Mouse (Mus musculus): ENCODE measurements around the gene Gna11. TPM values are rescaled to one million over a fixed set of nuclear protein-coding genes. Genes with fewer than 3 reads are reported as not detected.

Gene Gna11
- polyA plus RNA-seq, 1 experiment: 32.0 TPM

DNA sequence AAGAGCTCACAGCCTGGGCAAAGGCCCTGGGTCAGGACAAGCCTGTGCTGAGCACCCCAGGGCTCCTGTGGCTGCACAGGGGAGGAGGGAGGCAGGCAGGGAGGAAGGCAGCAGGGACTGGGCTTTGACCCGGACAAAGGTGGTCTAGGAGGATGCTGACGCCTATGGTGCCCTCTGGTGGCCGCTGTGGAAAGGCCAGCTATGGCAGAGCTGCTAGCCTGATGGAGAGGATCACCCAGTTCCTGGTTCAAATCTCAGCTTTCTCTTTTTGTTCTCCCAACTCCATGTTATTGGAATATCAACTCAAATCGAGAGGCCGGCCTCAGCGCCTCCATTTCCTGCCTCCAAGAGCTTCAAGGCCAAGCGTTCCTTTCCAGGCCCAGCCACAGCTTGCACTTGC is 5.3 kb upstream of the Gna11 start:
- Histone ChIP-seq H3K9me3 (replicated peaks; ENCODE audit: control insufficient read depth, insufficient read depth, low read length, poor library complexity, severe bottlenecking) (no peaks in the 10 kb centered on the region), H3K4me1 (ENCODE audit: control insufficient read depth, insufficient read depth, low read length) (no peaks in the 10 kb centered on the region), H3K4me3 (ENCODE audit: low read depth, low read length) (no peak overlapping the region), H3K9ac (ENCODE audit: low read depth, poor library complexity, severe bottlenecking) (no peak overlapping the region), H3K27me3 (ENCODE audit: control insufficient read depth, insufficient read depth, low read length, poor library complexity, severe bottlenecking) (no peaks in the 10 kb centered on the region), H3K36me3 (ENCODE audit: control insufficient read depth, insufficient read depth, low read length, poor library complexity, severe bottlenecking) (no peaks in the 10 kb centered on the region), H3K27ac (ENCODE audit: insufficient read depth, low read length) (no peak overlapping the region)
- TF ChIP-seq POLR2A (IDR thresholded peaks at IDR 0.05; ENCODE audit: insufficient read depth, low read length) (no peak), EP300 (IDR thresholded peaks at IDR 0.05; ENCODE audit: insufficient read depth, low read depth, low read length) (no peak), CTCF (IDR thresholded peaks at IDR 0.05; ENCODE audit: low read depth, low read length) (peak; percentile 99)

DNA sequence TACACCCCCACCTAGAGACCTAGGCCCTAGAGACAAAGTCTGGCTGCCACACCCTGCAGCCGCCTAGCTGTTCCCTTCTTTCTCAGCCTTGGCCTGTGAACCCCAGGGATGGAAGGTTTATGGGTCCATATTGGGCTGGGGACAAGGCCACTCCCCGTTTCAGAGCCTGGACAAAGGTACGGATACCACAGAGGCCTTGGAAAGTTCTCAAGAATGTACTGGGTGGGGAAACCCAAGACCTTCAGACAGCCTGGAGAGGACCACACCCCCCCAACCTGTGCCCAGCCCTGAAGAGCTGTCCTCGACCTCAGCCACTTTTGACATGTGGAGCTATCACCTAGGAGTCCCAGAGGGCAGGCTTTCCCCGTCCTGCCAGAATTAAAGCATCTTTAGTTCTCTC is 4.0 kb upstream of the Gna11 start:
- no peak for TF ChIP-seq CTCF (IDR thresholded peaks at IDR 0.05; ENCODE audit: low read depth, low read length)
- TF ChIP-seq EP300 (IDR thresholded peaks at IDR 0.05; ENCODE audit: insufficient read depth, low read depth, low read length): no peak
- no peak for TF ChIP-seq POLR2A (IDR thresholded peaks at IDR 0.05; ENCODE audit: insufficient read depth, low read length)
- no peak overlapping the region for H3K27ac ChIP-seq (ENCODE audit: insufficient read depth, low read length)
- H3K36me3 ChIP-seq (ENCODE audit: control insufficient read depth, insufficient read depth, low read length, poor library complexity, severe bottlenecking): no peaks in the 10 kb centered on the region
- no peaks in the 10 kb centered on the region for H3K9me3 ChIP-seq (replicated peaks; ENCODE audit: control insufficient read depth, insufficient read depth, low read length, poor library complexity, severe bottlenecking)
- H3K27me3 ChIP-seq (ENCODE audit: control insufficient read depth, insufficient read depth, low read length, poor library complexity, severe bottlenecking): no peaks in the 10 kb centered on the region
- H3K9ac ChIP-seq (ENCODE audit: low read depth, poor library complexity, severe bottlenecking): no peak overlapping the region
- H3K4me1 ChIP-seq (ENCODE audit: control insufficient read depth, insufficient read depth, low read length): no peaks in the 10 kb centered on the region
- no peak overlapping the region for H3K4me3 ChIP-seq (ENCODE audit: low read depth, low read length)

DNA sequence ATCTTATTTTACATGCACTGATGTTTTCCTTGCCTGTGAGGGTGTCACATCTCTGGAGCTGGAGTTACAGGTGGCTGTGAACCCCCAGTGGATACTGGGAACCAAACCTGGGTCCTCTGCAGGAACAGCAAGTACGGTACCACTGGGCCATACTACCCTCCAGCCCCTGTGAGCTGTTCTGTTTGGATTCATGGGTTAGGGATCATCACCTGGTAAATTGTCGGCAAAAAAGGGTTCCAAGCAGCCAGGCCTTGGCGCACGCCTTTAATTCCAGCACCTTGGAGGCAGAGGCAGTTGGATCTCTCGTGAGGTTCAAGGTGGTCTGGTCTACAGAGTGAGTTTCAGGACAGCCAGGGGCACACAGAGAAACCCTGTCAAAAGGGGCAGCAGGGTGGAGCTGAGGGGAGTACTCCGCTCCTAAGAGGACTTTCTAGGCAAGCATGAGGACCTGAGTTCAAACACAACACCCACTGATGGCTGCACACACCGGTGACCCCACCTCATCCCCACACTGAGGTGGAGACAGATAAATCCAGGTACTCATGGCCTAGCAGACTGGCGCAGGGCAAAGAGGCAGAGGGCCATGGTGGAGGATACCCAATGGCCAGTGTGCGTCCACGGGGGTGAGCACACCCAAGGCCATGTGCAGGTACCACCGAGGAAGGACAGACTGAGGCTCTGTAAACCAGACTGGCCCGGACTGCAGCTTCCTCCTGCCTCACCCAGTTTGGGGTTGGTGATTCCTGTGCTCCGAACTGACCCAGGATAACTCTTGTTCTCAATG is 2.0 kb upstream of the Gna11 start:
- Histone ChIP-seq H3K4me1 (ENCODE audit: control insufficient read depth, insufficient read depth, low read length) (peaks cover 6% of the 10 kb centered on the region), H3K36me3 (ENCODE audit: control insufficient read depth, insufficient read depth, low read length, poor library complexity, severe bottlenecking) (no peaks in the 10 kb centered on the region), H3K27me3 (ENCODE audit: control insufficient read depth, insufficient read depth, low read length, poor library complexity, severe bottlenecking) (no peaks in the 10 kb centered on the region), H3K27ac (ENCODE audit: insufficient read depth, low read length) (no peak overlapping the region), H3K4me3 (ENCODE audit: low read depth, low read length) (no peak overlapping the region), H3K9me3 (replicated peaks; ENCODE audit: control insufficient read depth, insufficient read depth, low read length, poor library complexity, severe bottlenecking) (no peaks in the 10 kb centered on the region), H3K9ac (ENCODE audit: low read depth, poor library complexity, severe bottlenecking) (no peak overlapping the region)
- TF ChIP-seq CTCF (IDR thresholded peaks at IDR 0.05; ENCODE audit: low read depth, low read length): no peak

DNA sequence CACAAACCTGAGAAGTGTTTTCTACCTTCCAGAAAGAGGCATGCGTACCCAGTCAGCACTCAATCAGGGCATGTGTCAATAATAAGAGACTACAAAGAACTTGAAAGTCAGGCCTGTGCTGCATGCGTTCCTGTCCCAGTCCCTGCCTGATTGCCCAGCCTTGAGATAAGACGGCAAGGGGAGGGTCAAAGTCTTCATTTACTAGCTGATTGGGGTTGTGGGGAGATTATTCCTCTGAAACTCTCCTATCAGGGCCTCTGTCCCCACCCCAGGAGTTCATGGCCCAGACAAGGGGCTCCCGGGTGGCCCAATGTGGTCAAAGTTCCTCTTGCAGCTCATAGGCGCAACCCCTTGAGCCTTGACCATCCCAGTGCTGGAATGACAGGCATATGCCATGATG is 1.3 kb upstream of the Gna11 start:
- H3K36me3 ChIP-seq (ENCODE audit: control insufficient read depth, insufficient read depth, low read length, poor library complexity, severe bottlenecking): no peaks in the 10 kb centered on the region
- H3K27me3 ChIP-seq (ENCODE audit: control insufficient read depth, insufficient read depth, low read length, poor library complexity, severe bottlenecking): no peaks in the 10 kb centered on the region
- no peak overlapping the region for H3K9ac ChIP-seq (ENCODE audit: low read depth, poor library complexity, severe bottlenecking)
- H3K4me1 ChIP-seq (ENCODE audit: control insufficient read depth, insufficient read depth, low read length): peaks cover 6% of the 10 kb centered on the region
- TF ChIP-seq POLR2A (IDR thresholded peaks at IDR 0.05; ENCODE audit: insufficient read depth, low read length): no peak
- TF ChIP-seq EP300 (IDR thresholded peaks at IDR 0.05; ENCODE audit: insufficient read depth, low read depth, low read length): no peak
- TF ChIP-seq CTCF (IDR thresholded peaks at IDR 0.05; ENCODE audit: low read depth, low read length): no peak
- H3K4me3 ChIP-seq (ENCODE audit: low read depth, low read length): no peak overlapping the region
- no peaks in the 10 kb centered on the region for H3K9me3 ChIP-seq (replicated peaks; ENCODE audit: control insufficient read depth, insufficient read depth, low read length, poor library complexity, severe bottlenecking)
- no peak overlapping the region for H3K27ac ChIP-seq (ENCODE audit: insufficient read depth, low read length)

DNA sequence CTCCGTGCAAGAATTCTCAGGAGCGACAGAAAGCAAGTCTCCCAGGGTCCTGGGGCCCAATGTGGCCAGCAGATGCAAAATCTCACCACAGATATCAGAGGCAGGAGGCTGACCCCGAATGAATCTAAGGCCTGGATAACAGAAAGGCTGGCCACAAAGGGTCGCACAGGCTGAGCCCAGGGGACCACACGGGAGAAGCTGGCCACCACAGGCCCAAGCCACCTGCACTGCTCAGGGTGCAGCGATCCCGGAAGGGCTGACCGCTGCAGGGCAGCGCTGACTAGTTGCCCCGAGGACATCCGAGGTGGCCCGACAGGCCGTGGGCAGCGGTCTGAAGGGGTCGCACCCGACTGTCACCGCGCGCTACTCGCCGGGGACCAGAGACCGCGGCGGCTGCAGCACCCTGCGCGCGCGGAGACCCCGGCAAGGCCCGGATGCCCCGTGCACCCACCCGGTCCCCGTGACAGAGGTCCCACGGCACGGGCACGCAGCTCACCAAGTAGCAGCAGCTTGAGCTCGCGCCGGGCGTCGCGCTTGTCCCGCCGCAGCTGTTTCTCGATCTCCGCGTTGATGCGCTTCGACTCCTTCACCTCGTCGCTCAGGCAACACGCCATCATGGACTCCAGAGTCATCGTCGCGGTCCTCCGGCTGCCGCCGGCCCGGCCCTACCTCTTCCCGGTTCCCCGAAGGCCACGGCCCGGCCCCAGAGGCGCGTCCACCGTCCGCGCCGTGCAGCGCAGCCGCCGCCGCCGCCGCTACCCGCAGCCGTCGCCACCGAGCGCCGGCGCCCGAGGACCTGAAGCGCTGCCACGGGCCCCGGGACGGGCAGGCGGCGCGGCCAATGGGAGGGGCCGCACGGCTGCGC is 462 bp downstream of the Gna11 start:
- no peak overlapping the region for H3K27ac ChIP-seq (ENCODE audit: insufficient read depth, low read length)

DNA sequence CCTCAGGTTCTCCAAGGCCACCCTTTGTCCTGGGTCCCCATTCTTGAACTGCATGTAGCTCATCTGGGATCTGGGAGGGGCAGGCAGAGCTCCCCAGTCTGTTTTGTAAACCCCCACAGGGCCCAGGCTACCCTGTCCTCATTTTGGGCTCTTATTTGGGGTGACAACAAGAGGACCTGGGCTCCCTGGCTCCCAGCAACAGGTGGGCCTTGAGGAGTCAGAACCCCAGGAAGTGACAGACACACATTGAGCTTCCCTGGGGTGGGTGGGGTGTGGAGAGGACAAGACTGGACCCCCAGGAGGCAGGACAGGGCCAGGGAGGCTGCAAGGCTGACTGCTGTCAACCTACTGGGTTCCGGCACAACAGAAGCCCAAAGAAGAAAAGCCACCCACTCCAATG is 1.4 kb downstream of the Gna11 start:
- TF ChIP-seq POLR2A (IDR thresholded peaks at IDR 0.05; ENCODE audit: insufficient read depth, low read length) (no peak), CTCF (IDR thresholded peaks at IDR 0.05; ENCODE audit: low read depth, low read length) (no peak), EP300 (IDR thresholded peaks at IDR 0.05; ENCODE audit: insufficient read depth, low read depth, low read length) (no peak)
- H3K27me3 ChIP-seq (ENCODE audit: control insufficient read depth, insufficient read depth, low read length, poor library complexity, severe bottlenecking): no peaks in the 10 kb centered on the region
- H3K9me3 ChIP-seq (replicated peaks; ENCODE audit: control insufficient read depth, insufficient read depth, low read length, poor library complexity, severe bottlenecking): no peaks in the 10 kb centered on the region
- peaks cover 6% of the 10 kb centered on the region for H3K4me1 ChIP-seq (ENCODE audit: control insufficient read depth, insufficient read depth, low read length)
- H3K36me3 ChIP-seq (ENCODE audit: control insufficient read depth, insufficient read depth, low read length, poor library complexity, severe bottlenecking): no peaks in the 10 kb centered on the region
- no peak overlapping the region for H3K27ac ChIP-seq (ENCODE audit: insufficient read depth, low read length)
- peak overlapping the region; percentile 83 for H3K9ac ChIP-seq (ENCODE audit: low read depth, poor library complexity, severe bottlenecking)
- 0 out of 2 replicates have a peak overlapping the region, but pooled peaks have one; percentile 6 for H3K4me3 ChIP-seq (ENCODE audit: low read depth, low read length)

More for the DNA sequence above, 462 bp downstream of the Gna11 start:
- H3K9me3 ChIP-seq (replicated peaks; ENCODE audit: control insufficient read depth, insufficient read depth, low read length, poor library complexity, severe bottlenecking): no peaks in the 10 kb centered on the region
- TF ChIP-seq EP300 (IDR thresholded peaks at IDR 0.05; ENCODE audit: insufficient read depth, low read depth, low read length) (no peak), CTCF (IDR thresholded peaks at IDR 0.05; ENCODE audit: low read depth, low read length) (no peak), POLR2A (IDR thresholded peaks at IDR 0.05; ENCODE audit: insufficient read depth, low read length) (no peak)
- H3K9ac ChIP-seq (ENCODE audit: low read depth, poor library complexity, severe bottlenecking): peak overlapping the region; percentile 83
- peak overlapping the region; percentile 85 for H3K4me3 ChIP-seq (ENCODE audit: low read depth, low read length)
- peaks cover 6% of the 10 kb centered on the region for H3K4me1 ChIP-seq (ENCODE audit: control insufficient read depth, insufficient read depth, low read length)
- H3K36me3 ChIP-seq (ENCODE audit: control insufficient read depth, insufficient read depth, low read length, poor library complexity, severe bottlenecking): no peaks in the 10 kb centered on the region
- no peaks in the 10 kb centered on the region for H3K27me3 ChIP-seq (ENCODE audit: control insufficient read depth, insufficient read depth, low read length, poor library complexity, severe bottlenecking)
